Mouse (Mus musculus): ENCODE data around the gene Ctnnbl1.

Gene Ctnnbl1

GRCm38 (mm10) chr2:157736854-157737850, at the start of gene Ctnnbl1:
TSS of gene Ctnnbl1 (plus strand) at chr2:157737401.
- DNase-seq (ENCODE audit: low spot score in 2 of 2): peak; percentile 98 to 99

GRCm38 (mm10) chr2:157687506-157687905, 49.7 kb upstream of the Ctnnbl1 start:
- no peak for DNase-seq (ENCODE audit: low spot score in 2 of 2)

DNA sequence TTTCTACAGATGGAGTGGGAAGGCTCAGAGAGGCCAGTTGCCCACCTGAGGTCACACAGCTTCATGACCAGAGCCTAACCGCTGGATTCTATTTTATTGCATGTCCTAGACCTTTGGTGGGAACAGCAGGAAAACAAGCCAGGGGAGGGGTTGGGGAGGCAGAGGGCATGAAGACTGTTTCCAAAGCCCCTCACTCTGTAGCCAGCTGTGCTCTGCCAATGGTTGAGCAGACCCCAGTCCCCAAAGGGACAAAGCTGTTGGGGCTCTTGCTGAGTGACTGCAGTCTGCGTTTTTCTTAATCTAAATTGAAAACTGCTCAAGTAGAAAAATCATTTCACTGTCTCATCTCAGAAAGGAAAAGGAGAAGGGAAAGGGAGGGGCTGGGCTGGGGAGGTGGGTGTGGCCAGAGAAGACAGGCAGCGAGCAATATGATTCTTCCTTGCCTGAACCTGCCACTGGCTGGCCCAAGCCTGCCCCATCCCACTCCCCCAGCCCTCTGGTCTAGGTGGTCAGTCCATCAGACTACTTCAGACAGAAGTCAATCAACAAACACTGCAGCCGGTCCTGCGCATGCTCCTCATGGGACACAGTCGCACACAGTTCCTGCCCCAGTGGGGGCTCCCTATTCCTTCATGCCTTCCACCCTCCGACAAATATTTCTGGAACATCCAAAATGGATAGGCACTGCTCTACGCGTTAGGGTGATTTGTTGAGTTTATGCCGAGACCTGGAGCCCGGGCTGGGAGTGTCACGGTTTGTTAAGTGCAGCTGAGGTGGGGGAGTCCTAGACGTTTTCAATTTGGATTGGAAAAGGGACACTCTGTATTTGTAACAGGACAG, 45.7 kb upstream of the Ctnnbl1 start:
- DNase-seq (ENCODE audit: low spot score in 2 of 2): no peak

- no peak for DNase-seq (ENCODE audit: low spot score in 2 of 2)
Observed at GRCm38 (mm10) chr2:157692365-157692932, 44.8 kb upstream of the Ctnnbl1 start.

GRCm38 (mm10) chr2:157693576-157693975, 43.6 kb upstream of the Ctnnbl1 start:
- no peak for DNase-seq (ENCODE audit: low spot score in 2 of 2)

DNA sequence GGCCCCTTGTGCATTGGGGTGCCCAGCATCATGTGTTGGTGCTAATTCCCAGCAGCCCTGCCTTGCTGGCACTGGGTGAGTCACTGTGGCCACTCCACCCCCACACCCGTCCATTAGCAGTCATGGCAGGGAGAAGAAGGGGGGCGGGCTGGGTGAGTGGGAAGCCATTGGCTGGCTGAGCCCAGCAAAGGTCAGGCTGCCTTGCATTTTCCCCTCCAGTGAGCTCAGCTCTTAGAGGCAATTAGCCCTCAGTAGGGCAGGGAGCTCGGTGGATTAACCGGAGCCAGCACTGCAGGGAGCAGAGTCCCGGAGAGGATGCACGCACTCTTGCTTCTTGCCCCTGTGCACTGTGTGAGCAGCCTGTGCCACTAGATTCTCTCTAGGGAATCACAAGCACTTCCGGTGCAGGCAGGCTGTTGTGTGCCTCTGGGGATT, 40.9 kb upstream of the Ctnnbl1 start:
- no peak for DNase-seq (ENCODE audit: low spot score in 2 of 2)

DNA sequence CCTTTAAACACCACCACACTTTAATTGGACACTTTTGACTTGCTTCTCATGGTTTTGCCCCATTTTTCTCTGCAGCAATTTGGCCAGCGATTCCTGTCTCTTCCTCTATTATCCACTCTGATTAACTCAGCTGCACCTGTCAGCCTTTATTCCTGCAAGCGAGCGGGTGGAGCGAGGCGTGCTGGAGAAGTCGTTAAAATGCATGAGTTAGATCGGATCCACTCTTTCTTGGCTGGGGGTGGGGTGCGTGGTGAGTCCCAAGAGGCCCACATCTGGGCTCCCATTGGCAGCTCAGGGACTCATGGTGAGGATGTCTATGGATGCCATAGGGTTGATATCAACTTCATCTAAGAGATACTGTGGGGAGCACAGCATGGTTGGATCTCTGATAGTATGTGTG, 34.0 kb upstream of the Ctnnbl1 start:
- no peak for DNase-seq (ENCODE audit: low spot score in 2 of 2)

DNA sequence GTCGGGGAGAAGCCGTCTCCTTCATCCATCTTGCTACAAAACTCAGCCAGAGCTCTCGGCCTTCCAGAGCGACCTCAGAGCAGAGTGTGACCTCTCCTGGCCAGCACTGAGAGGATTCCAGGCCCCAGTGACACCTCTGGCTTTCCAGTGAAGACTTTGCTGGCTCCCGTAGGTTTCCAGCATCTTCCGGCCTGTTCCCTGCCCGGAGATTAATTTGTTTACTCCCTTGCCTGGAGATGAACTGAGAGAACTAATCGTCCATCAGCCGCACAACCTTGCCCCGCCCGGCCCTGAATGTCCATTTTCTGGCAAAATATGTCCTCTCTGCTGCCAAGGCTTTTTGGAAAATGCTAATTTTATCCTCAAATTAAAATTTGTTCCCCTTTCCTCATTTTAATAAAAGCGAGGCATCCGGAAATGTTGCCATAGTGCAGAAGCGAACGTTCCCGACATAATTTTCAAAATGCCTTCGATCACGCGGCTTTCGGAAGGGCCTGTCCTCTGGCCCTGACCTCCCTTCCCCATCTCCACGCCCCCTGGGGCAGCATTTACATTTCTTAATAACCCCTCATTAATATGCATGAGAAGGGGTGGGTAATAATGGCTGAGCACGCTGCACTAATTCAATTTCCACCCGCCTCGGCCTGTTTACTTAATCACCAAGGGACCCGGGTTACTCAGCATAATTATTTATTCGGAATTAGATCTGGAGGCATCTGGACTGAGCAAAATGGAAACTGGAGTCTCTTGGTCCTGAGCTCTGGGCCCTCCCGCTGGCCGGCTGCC, 32.0 kb upstream of the Ctnnbl1 start:
- DNase-seq (ENCODE audit: low spot score in 2 of 2): no peak

GRCm38 (mm10) chr2:157705777-157706158, 31.4 kb upstream of the Ctnnbl1 start:
- no peak for DNase-seq (ENCODE audit: low spot score in 2 of 2)

DNA sequence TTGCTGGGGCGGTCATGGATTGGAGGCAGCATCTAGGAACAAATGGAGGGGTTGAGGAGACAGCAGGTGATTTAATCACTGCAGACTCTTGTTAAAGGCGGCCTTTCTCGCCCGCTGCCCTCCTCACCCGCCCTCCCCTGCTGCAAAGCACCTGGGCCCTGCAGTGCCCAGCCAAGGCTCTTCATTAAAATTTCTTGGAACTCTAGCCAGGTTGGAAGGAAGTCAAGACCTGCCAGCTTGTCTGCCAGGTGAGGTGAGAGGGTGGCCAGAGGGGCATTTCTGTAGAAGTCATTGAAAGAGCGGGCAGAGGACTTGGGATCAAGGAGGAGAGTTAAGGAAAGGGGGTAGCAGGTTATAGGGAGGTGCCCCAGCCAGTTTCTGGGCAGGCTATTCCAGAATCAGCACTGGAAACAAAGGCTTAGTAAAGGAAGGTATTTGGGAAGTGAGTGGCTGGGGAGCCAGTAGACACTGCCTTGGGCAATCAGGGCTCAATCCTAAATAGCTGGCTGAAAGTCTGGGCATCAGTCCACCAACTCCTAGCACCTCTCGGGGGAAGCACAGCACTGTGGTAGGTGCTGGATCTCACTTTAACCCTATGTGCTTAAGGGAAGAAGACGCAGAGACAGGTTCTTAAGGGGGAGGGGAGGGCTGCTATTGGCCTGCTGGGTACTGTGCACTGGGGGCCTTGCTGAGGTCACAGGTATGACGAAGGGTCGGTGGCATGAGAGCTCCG, 29.8 kb upstream of the Ctnnbl1 start:
- no peak for DNase-seq (ENCODE audit: low spot score in 2 of 2)

GRCm38 (mm10) chr2:157712677-157713076, 24.5 kb upstream of the Ctnnbl1 start:
- no peak for DNase-seq (ENCODE audit: low spot score in 2 of 2)

DNA sequence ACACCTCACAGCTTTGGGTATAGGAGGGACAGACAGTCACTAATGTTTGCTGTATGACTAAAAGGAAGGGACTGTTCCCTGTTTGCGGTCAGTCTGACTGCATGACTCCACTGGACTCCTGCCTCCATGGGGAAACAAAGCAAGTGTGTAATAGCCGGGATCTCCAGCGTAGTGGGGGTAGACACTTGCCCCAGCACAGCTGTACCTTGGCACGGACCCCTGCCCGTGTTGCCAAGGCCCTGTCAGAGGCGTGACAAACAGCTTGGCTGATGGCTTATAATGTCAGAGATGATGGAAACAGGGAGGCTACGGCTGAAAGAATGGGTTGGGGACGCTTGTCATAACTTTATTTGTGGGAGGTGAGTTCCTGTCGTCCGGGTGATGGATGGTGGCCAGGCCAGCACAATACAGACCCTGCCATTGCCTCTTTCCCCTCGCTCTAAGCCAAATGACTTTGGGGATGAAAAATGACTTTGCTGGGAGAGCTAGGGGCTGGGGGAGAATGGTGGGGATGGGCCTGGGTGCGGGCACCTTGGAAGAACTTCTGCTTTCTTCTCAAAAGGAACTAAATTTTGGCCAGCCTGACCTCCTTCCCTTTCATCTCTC, 21.5 kb upstream of the Ctnnbl1 start:
- no peak for DNase-seq (ENCODE audit: low spot score in 2 of 2)

- no peak for DNase-seq (ENCODE audit: low spot score in 2 of 2)
Observed at GRCm38 (mm10) chr2:157718441-157718840, 18.8 kb upstream of the Ctnnbl1 start.

DNA sequence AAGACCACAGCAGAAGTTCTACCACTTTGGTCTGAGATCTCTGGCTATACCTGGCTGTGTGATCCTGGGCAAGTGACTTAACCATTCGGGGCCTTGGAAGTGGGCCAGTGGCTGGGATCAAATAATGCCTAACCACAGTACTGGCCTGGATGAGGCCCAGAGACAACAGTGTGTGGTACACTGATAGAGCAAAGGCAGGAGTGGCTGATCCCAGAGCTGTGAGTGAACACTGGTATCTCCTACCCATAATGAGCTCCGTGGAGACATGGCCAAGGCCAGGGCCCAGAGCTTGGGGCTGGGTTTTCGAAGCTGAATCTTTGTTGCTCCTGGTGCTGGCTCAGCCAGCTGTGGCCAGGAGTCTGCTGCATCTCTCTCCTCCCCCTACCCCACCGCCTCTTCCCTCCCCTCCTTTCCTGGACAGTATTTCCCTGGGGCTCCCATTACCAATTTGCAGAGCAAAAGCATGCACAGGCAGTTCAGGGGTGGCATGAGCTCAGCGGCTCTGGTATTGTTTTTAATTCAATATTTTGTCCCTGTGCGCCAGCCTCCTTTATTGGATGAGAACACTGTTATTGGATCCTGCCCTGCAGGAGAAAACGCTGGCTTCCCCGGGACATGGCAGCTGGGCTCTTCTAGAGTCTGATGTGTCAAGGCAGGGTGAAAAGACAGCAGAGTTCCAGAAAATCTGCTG, 13.2 kb upstream of the Ctnnbl1 start:
- DNase-seq (ENCODE audit: low spot score in 2 of 2): no peak

- no peak for DNase-seq (ENCODE audit: low spot score in 2 of 2)
Observed at GRCm38 (mm10) chr2:157724574-157724914, 12.7 kb upstream of the Ctnnbl1 start.

GRCm38 (mm10) chr2:157744619-157745018, 7.4 kb downstream of the Ctnnbl1 start:
- DNase-seq (ENCODE audit: low spot score in 2 of 2): no peak

DNA sequence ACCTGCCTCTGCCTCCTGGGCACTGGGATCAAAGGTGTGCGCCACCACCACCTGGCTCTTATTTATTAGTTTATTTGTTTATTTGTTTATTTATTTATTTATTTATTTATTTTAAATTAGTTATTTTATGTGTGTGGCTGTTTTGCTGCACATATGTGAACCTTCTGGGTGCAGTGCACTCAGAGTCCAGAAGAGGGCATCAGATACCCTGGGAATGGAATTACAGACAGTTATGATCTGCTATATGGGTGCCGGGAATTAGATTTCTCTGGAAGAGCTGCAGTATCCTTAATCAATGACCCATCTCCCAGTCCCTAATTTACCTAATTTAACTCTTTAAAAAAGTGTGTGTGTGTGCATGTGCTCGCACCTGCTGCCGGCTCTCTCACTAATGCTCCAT, 8.5 kb downstream of the Ctnnbl1 start:
- DNase-seq (ENCODE audit: low spot score in 2 of 2): no peak

DNA sequence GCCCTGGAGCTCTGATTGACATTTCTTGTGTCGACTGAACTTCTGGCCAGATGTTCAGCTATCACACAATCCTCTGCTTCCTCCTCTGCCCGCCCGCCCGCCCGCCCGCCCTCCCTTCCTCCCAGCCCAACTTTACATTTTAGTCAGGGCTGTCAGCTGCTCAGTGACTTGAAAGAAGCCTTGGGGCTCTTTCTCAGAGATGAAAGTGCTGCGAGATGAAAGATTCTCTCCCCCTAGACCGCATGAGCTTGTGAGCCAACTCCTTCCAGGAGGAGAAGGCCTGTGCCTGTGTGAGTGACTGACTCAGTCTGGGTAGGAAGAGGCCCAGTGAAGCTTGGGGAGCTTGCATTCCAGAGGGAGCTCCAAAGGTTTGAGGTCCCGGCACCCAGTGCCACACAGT, 9.4 kb downstream of the Ctnnbl1 start:
- DNase-seq (ENCODE audit: low spot score in 2 of 2): no peak

DNA sequence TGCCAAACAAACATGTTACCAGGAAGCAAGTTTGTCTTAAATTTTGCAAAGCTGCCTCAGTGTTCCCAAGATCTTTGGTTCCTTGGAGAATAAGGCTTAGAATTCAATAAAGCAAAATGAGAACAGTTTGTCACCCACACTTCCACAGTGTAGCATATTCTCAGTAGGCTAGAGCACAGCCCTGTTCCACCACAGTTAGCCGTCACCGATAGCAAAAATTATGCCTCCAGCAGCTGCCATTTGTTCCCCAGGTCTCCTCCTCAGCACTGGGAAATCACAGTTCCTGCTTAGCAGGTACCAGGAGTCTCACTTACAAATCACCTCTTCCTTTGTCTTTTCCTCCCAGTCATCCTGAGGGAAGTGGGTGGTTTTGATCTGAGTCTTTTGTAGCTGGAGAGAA, 10.8 kb downstream of the Ctnnbl1 start:
- no peak for DNase-seq (ENCODE audit: low spot score in 2 of 2)

DNA sequence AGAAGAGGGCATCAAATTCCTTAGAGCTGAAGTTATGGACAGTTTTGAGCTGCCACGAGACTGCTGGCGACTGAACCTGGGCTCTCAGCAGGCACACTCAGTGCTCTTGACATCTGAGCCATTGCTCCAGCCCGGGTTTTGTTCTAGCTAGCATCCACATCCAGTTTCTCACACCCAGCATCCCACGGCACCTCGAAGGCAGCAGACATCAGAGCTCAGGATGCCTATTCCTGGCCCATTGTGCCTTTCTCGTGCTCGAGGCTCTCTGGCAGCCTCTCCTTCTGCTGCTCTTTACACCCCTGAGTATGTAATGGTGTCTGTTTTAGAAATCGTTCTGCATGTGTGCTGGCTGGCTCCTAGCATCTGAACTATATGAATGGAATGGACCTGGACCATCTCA, 13.3 kb downstream of the Ctnnbl1 start:
- DNase-seq (ENCODE audit: low spot score in 2 of 2): no peak
